Mouse (Mus musculus) right cerebral cortex, postnatal 10 days (tissue): Measurements from ENCODE around the gene Rgs13.
A peak's percentile ranks its signal among the peaks of the same experiment; 100 is the strongest.

Source experiments
- DNase-seq, 2 experiments: peaks; one replicate each; pipeline ENCODE4 v3.0.0; 2021; ENCODE audit warnings: low spot score in 2 of 2

The Rgs13 gene

DNA sequence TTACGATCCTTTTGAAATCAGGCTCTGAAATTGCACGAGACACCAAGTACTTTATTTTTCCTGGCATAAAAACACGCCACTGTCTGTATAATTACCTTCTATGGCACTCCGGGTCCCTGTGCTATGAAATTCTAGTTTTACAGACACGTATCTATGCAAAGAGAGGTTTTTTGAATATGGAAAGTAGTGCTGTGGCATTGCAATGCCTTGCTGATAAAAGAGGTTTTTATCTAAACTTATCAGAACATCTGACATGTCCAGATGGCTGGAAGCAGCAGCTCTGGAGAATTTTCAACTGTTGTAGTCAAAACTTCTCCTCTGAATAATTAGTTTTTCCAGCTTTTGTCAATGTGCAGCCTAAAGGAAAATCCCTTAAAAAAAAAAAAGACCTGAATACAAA, at the start of gene Rgs13:
Rgs13 (minus strand) TSS at position 207 of the 400 bp plus-strand sequence.
- DNase-seq, result no peak

DNA sequence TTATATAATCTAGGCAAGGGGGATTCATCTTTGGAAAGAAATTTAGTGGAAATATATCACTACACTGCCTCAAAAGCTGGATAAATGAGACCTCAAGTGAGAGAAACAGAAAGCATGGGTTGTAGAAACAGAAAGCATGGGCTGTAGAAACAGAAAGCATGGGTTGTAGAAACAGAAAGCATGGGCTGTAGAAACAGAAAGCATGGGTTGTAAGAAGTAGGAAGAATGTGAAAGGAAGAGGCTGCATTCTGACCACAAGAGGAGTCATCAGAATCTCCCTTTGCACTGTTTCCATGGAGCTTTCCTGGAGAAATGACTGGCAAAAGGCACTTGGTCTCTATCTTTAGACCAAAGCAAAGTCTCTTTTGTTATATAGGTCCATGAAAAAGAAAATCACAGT, 38.1 kb upstream of the Rgs13 start:
- DNase-seq, result no peak

- no peak for DNase-seq
Observed at GRCm38 (mm10) chr1:144210912-144211311, 33.7 kb upstream of the Rgs13 start.

DNA sequence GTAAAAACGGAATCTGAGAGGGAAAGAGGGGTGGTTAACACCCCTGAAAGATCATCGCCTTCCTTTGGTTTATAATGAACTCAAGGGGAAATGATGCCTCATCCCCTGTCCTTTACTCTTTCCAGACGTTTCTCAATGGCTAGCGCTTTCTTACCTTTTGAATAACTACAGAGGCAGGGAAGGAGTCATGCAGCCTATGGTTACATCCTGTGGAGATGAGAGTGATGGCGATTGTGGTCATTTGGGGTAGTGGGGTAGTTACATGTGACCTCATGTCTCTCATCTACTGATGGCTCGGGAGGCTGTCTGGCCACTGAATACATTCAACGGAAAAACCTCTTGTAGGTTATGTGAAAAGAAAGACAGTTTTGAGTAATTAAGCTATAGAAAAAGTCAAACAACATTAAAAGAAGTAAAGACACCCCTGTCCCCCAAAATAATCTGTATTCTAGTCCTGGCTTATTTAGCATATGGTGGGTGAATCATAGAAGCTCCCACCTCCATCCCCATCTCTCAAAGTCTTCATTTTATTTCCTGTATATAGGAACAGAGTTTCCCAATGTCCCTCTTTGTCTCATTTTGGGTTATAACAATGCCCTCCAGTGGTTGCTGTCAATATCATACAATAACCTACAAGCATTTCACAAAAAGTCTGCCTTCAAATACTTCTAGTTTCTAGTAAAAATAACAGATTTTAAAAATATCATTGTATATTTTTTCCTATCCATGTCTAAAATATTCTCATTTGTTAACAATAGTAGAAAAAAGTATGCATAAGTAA, 29.3 kb upstream of the Rgs13 start:
- no peak for DNase-seq

GRCm38 (mm10) chr1:144204766-144205165, 27.6 kb upstream of the Rgs13 start:
- no peak for DNase-seq

DNA sequence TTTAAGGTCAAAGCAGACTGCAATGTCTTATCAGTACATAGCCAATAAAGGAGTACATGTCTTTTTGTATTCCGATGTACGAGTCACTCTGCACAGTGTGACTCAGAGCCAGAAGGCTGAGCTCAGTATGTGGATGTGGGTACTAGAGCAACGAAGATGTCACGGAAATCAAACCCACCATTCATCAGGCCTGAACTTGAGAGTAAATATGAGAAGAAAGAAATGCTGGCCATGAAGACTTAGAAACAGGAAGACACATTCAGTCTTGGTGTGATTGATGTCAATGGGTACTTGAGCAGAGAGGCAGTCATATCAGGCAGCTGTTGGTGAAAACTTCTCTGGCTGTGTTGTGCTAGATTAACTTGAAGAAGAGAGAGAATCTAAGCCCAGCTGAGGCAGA, 25.8 kb upstream of the Rgs13 start:
- DNase-seq, result no peak

DNA sequence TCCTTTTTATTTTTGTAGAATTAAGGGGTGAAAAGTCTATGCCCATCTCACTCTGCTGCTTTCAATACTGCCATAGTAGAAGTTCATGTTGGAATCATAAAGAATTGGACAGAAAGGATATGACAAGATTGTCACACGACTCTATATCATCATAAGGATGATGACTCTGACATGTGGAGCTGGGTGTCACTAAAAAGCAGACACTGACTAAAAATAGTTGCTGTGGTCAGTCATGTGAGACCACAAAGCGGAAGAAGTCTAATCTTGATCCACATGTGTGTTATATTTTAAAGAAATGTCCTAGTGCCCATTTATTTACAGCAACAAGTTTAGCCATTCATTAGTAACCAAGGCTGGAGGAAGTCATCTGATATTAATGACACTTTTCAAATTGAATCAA, 23.3 kb upstream of the Rgs13 start:
- DNase-seq, result no peak

DNA sequence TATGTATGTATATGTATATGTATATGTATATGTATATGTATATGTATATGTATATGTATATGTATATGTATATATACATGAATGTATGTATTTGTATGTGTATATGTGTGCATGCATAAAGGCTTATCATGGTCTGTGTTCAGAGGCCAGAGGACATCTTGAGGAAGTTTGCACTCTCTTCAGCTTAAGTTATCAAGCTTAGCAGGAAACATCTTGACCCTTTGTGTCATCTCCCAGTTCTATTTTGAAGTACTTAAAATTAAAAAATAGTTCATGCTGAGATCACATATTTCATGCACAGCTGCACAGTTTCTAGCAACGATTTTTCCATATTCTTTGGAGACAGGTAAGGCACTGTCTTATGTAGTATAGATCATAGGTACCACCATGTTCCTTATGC, 22.4 kb upstream of the Rgs13 start:
- DNase-seq, result no peak

DNA sequence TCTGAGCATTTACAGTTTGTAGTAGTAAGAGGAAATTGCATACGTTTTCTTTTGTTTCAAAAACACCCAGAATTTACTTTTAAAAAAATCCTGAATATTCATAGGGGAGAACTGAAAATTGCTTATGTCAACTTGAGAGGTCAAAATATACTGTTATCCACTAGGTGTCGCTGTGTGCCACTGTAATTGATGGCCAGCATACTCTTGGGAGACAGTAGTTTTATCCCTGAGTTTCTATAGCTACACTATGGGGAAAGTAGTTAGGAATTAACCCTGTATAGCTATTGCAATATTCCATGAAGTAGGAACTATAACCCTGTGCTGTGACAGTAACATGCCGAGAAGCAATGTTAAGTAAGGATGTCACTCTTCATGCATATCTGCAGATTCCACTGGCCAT, 20.5 kb upstream of the Rgs13 start:
- DNase-seq, result peak; percentile 40 to 58

DNA sequence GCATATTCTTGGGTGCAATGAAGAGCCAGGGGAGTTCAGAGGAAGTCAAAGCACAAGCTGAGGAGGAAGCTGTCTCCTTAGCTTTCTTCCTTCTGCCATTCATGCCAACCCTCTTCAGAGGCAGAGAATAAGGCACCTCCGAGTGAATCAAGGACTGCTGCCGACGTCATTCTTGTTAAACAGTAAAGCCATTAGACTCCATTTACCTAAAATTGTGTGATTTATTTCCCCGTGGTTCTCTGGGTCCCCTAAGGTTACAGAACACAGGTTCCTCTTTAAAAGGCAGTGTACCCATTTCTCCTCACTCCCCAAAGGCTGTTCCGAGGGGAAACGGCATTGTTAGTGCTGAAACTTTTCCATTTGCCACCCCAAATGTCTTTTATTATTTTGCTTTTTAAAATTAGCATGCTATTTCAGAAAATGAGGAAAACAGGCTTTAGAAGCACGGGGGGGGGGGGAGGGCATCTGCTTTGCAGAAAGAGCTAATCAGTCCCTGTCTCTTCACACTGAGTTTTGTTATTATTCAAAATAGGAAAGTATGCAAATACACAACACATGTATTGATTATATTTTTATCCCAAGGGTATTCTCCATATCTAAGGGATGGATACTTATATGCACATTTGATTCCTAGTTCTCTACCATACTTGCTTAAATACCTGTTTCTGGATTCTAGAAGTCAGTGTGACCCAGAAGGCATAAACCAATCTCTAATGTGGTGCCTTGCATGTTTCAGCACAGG, 9.7 kb upstream of the Rgs13 start:
- DNase-seq, result no peak

- DNase-seq, result no peak
Observed at GRCm38 (mm10) chr1:144184955-144185715, 8.0 kb upstream of the Rgs13 start.

DNA sequence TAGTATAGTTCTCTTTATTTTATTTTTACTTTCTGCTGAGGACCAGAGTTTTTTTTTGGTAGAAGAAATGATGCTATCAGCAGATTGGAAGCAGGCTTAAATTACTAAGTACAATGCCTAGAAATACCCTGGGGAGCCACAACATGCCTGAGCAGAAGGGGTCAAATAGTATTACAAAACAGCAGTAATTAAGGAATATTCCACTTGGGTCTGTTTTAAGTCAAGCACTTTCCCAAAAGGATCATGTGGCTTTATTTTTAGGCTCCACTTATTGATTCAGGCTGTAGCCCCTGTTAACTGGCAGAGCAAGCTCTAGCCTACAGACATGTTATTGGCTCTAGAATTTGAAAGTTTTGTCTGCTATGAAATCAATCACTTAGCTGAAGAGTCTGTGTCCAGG, 6.5 kb upstream of the Rgs13 start:
- no peak for DNase-seq

- no peak for DNase-seq
Observed at GRCm38 (mm10) chr1:144179559-144179958, 2.4 kb upstream of the Rgs13 start.

GRCm38 (mm10) chr1:144178281-144178957, 1.2 kb upstream of the Rgs13 start:
- no peak for DNase-seq

DNA sequence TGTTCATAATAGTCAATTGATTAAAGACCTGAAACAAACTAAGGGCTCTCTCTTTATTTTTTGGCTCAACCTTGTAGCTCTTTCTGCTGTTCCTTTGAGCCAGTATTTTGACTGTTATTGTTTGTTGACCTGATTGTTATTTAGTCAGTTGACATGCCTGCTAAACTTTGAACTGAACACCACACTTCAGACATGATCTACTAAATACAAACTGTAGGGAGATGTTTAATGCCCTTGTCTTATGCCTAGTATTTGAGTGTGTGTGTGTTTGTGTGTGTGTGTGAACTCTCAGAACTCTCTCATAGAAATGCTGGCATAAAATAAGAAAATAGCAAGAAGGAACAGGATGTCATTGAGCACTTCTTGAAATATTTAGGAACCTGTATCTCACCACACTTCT, 448 bp upstream of the Rgs13 start:
- no peak for DNase-seq

DNA sequence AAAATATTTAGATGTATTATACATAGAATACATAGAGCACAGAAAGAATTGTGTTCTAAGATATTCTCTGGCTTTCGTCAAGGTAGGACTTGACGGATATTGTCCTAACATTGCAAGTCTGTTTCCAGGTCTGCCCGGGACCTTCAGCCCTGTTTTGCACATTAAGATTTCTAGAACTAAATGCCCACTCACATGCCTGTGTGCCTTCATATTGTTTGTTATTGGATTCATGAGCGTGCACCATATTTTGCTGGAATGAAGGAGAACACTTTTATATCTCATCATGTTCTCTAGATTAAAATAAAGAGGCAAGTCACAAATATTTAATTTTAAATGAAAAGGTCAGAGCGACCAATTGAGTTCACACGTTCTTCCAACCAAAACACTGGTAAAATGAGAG, 2.4 kb downstream of the Rgs13 start:
- DNase-seq, result no peak

DNA sequence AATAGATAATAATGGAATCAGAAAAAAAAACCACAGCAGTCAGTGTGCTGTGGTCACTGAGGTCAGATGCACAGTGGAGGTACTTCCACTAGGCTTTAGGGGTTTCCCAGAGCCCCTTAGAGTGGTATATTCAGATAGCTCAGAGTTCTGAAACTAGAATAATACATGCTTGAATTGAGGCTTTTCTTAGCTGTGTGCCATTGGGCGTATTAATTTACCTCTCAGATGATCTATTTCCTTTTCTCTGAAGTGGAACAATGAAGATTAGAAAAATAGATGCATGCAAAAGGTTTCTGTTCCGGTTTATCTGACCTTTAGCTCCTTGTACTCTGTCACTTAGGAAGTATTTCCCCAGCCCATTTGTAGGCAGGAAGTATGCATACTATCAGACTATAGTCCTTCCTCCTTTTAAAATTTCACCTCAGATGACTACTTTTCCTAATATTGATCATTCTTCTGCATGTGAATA, 3.6 kb downstream of the Rgs13 start:
- DNase-seq, result no peak

DNA sequence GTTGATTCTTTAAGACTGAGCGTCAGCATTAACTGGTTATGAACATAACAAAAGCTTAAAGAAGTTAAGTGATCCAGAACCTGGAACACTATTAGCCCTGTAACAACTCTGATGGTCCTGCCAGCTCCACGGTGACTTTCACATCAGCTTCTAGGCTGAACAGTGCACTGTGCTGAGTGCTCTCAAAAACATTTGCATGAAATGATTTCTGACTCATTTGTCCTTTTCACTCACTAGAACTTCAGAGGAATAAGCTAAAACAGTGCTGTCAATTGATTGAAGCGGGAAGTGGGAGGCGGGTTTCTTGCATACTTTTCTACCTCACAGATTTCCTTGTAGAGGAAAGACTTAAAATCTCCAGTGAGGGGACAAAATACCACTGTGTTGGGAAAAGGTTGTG, 8.3 kb downstream of the Rgs13 start:
- DNase-seq, result no peak

DNA sequence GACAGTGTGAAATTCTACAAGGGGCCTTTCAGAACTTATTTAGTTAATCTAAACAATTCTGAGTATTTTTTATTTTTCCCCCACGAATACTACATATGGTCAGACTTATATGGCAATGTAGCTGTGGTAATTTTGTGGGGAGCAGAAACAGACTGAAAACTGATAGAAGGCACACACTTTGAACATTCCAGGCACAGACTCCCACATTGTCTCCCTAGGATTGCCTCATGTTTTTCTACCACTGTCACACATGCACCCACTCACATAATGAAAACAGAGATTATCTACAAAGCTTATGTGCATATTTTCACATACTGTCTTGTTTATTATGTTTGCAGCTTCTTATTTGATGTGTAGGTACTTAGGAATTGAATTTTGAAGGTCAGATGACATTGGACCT, 9.4 kb downstream of the Rgs13 start:
- no peak for DNase-seq

DNA sequence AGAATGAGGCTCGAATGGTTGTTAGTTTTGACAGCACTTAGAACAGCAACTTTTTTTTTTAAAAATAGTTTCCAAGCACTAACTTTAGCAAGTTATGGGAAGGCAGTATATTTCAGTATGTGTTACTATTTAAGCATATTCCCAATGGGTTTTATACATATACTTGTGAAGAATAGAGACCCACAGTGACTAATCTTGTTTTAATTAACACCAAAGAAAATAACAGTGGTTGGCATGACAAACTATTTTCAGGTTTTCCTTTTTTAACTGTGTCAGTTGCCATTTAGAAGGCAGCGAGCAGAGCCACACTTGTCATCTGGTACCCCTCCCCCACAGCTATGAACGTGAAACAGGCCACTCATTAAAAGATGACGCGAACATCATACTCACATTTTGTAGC, 10.3 kb downstream of the Rgs13 start:
- DNase-seq, result peak; percentile 29 to 58

GRCm38 (mm10) chr1:144166275-144166674, 10.9 kb downstream of the Rgs13 start:
- DNase-seq, result no peak

GRCm38 (mm10) chr1:144152526-144152925, 24.6 kb downstream of the Rgs13 start:
- DNase-seq, result no peak
